ENCODE assay signal across 11 mouse cellular contexts in genomic region chr4:32464540-32464939, GRCm38 (mm10).
"Had no signal": no experiment of that assay in that cellular context is flagged by ENCODE, and none has a peak within 500 bp of the region (broad histone marks: within the 10 kb centered on the region; RNA-seq: fewer than 3 reads in every experiment).

No protein-coding gene starts in this region.

- DNase-seq: kidney, postnatal 25 days; layer of hippocampus, adult 9-11 months; liver; lung, adult 18-20 months; lung, postnatal 10 days; lung, postnatal 36 days; retina, postnatal 1 day; right cerebral cortex, postnatal 4 days; thymus, adult 2 months; thymus, postnatal 14 days; thymus, postnatal 4 days had no signal
